Mouse (Mus musculus) liver, embryonic 14.5 days (tissue): ENCODE results near the gene Rusc2.

Experiments
- CTCF ChIP-seq: IDR thresholded peaks from 2 replicates; pipeline ENCODE4 v1.5.1; 2016; ENCODE audit warnings: antibody characterized with exemption, low read depth, control low read depth
- EP300 ChIP-seq: IDR thresholded peaks from 2 replicates; pipeline ENCODE4 v1.6.1; 2016; ENCODE audit warnings: antibody characterized with exemption, low read depth

GRCm38 (mm10) chr4:43443511-43443910, 61.7 kb downstream of the Rusc2 start:
- TF ChIP-seq CTCF (no peak), EP300 (no peak)
